Mouse (Mus musculus): ENCODE data around the gene Spem2. TPM values are rescaled to one million over a fixed set of nuclear protein-coding genes. Genes with fewer than 3 reads are reported as not detected.

The Spem2 gene
- polyA plus RNA-seq, 1 experiment from 2014 or later = not detected

DNA sequence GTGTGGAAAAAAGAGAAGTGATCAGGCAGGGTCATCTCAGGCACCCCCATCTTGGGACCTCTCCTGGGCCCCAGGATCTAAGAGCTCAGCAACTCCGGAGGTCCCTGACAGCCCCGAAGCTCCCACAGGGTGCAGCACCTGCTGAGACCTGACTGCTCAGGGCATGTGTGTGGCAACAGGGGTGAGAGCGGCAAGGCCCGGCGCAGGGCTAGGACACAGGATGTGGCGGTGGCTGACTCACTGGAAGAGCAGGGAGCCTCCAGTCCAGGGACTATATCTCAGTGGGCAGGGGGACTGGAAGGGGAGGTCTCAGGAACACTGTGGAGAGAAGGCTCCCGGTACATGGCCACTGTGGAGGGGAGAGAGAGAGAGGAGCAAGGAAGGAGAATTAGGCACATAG is 20.3 kb downstream of the Spem2 start:
- H3K36me3 ChIP-seq (ENCODE audit: control insufficient read depth, insufficient read depth) = no peaks in the 10 kb centered on the region
- no peak for ATAC-seq (ENCODE audit: low read depth)
- H3K27ac ChIP-seq (ENCODE audit: low read length) = no peak overlapping the region
- H3K4me3 ChIP-seq (ENCODE audit: low read depth, low read length) = no peak overlapping the region
- 62% methylated on average over 7 of the region's 7 CpGs for WGBS (ENCODE audit: insufficient replicate concordance)
- peaks cover 27% of the 10 kb centered on the region for H3K4me1 ChIP-seq (ENCODE audit: control insufficient read depth, low read depth, low read length)
- H3K9ac ChIP-seq (ENCODE audit: low read depth, low read length) = no peak overlapping the region
- H3K27me3 ChIP-seq (ENCODE audit: control insufficient read depth, insufficient read depth, low read depth, low read length) = peaks cover 73% of the 10 kb centered on the region
- H3K4me2 ChIP-seq (ENCODE audit: low read depth, low read length) = no peak overlapping the region
- H3K9me3 ChIP-seq (replicated peaks; ENCODE audit: control insufficient read depth, low read length) = no peaks in the 10 kb centered on the region

DNA sequence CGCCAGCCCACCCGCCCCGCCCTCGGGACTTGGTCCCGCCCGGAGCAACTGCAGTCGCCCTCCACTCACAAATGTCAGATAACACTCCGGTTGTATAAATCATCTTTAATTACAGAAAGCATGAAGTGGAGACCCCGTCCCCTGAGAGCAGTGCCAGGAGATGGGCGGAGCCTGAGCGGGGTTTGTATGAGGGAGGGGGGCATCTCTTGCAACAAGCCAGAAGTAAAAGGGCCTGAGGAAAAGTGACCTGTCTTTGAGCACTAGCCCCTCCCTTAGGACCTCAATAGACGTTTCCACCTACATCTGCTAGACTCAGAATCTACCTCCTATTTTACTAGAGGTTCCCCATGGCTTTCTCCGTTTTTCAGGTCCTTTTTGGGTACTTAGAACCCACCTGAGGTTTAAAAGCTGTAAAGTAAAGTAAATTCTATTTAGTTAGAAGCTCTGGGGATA is 22.3 kb downstream of the Spem2 start:
- H3K4me1 ChIP-seq (ENCODE audit: control insufficient read depth, low read depth, low read length) = peaks cover 16% of the 10 kb centered on the region
- H3K36me3 ChIP-seq (ENCODE audit: control insufficient read depth, insufficient read depth) = no peaks in the 10 kb centered on the region
- no peak overlapping the region for H3K27ac ChIP-seq (ENCODE audit: low read length)
- peak overlapping the region; percentile 95 for H3K4me2 ChIP-seq (ENCODE audit: low read depth, low read length)
- 4% methylated on average over 13 of the region's 13 CpGs for WGBS (ENCODE audit: insufficient replicate concordance)
- no peak overlapping the region for H3K9ac ChIP-seq (ENCODE audit: low read depth, low read length)
- ATAC-seq (ENCODE audit: low read depth) = no peak
- peaks cover 55% of the 10 kb centered on the region for H3K27me3 ChIP-seq (ENCODE audit: control insufficient read depth, insufficient read depth, low read depth, low read length)
- peak overlapping the region; percentile 63 for H3K4me3 ChIP-seq (ENCODE audit: low read depth, low read length)
- no peaks in the 10 kb centered on the region for H3K9me3 ChIP-seq (replicated peaks; ENCODE audit: control insufficient read depth, low read length)

DNA sequence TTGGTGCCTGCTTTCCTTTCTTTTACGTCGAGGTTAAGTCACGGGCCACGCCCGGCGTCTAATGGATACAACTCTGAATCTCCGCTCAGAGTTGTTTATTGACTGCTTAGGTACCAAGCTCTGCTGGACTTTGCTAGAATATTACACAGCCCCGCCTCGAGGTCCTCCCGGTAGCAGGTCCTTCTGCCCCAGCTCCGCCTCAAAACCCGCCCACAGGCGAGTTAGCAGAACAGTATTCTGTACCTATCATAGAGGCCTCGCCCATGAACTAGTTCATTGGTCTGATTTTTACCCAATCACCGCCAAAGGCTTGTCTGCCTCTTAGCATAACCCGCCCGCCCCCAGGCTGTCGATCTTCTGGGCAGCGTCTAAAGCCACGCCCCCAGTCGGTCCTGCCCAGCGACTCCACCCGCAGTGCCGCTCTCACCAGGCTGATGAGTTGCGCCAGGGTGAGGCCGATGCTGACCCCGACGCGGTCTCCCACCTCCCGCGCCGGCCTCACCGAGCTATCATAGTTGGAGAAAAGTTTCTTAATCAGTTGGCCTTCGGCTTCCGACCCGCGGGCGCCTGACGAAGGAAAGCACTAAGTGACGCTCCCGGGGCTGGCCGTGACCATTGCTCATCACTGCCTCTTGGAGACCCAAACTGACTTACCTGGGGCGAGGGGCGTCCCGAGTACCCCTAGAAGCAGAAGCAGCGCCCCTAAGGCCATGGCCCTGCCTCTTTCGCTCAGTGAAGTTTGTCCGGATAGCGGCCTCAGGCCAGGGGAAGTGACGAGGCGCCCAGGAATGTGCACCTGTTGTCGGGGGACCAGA is 22.9 kb downstream of the Spem2 start, which contains the start of gene Chrnb1:
Gene Chrnb1, minus strand, starts transcription at position 776 of the 815 bp plus-strand sequence.
- Histone ChIP-seq H3K9me3 (replicated peaks; ENCODE audit: control insufficient read depth, low read length) (no peaks in the 10 kb centered on the region), H3K36me3 (ENCODE audit: control insufficient read depth, insufficient read depth) (no peaks in the 10 kb centered on the region), H3K4me3 (ENCODE audit: low read depth, low read length) (peak within 1 kb of the TSS; percentile 63), H3K9ac (ENCODE audit: low read depth, low read length) (peak within 1 kb of the TSS; percentile 48; the same call in 1 of the 2 replicates), H3K27me3 (ENCODE audit: control insufficient read depth, insufficient read depth, low read depth, low read length) (peaks cover 48% of the 10 kb centered on the region), H3K4me2 (ENCODE audit: low read depth, low read length) (peak within 1 kb of the TSS; percentile 95), H3K4me1 (ENCODE audit: control insufficient read depth, low read depth, low read length) (peaks cover 12% of the 10 kb centered on the region), H3K27ac (ENCODE audit: low read length) (no peak within 1 kb of the TSS)
- ATAC-seq (ENCODE audit: low read depth) = peak; percentile 100
- WGBS (ENCODE audit: insufficient replicate concordance) = under 1% methylated on average over 52 of the region's 52 CpGs

DNA sequence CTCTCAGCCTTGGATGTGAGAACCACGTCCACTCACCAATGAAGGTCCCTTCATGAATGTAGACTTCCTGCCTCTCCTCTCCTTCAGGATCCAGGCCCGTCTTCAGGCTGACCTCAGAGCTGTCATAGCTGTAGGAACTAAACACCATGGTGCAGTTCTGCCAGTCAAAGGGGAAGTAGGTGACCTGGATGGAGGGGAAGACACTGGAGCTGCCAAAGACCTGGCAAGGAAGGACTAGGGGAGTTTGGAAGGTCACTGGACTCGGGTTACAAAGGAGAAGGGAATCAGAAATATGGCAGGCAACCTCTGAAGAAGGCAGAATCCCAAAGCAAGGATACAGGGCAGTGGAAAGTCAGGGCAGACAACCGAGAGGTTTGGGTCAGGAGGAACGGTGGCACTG is 24.8 kb downstream of the Spem2 start:
- no peak for ATAC-seq (ENCODE audit: low read depth)
- WGBS (ENCODE audit: insufficient replicate concordance) = 48% methylated on average over 5 of the region's 5 CpGs
- H3K9me3 ChIP-seq (replicated peaks; ENCODE audit: control insufficient read depth, low read length) = no peaks in the 10 kb centered on the region
- no peaks in the 10 kb centered on the region for H3K36me3 ChIP-seq (ENCODE audit: control insufficient read depth, insufficient read depth)
- H3K4me2 ChIP-seq (ENCODE audit: low read depth, low read length) = no peak overlapping the region
- H3K27ac ChIP-seq (ENCODE audit: low read length) = no peak overlapping the region
- peaks cover 30% of the 10 kb centered on the region for H3K27me3 ChIP-seq (ENCODE audit: control insufficient read depth, insufficient read depth, low read depth, low read length)
- no peak overlapping the region for H3K9ac ChIP-seq (ENCODE audit: low read depth, low read length)
- H3K4me3 ChIP-seq (ENCODE audit: low read depth, low read length) = no peak overlapping the region
- H3K4me1 ChIP-seq (ENCODE audit: control insufficient read depth, low read depth, low read length) = peaks cover 11% of the 10 kb centered on the region

DNA sequence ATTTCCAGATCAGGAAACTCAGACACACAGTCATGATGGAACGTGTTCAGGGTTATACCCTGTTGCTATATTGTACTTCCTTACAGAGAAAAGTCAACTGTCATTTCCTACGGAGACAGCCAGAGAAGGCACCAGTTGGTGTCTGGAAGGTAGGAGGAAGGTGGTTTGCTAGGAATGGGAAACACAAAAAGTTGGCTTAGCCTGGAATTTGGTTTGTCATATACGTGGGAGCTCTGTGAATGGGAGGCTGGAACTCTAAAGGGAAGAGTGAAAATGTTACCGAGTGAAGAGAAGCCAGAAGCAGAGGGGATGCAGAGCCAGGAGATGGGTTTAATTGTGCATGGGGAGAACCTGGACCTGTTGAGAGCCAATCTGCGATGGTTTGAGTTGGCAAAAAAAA is 26.8 kb downstream of the Spem2 start:
- no peak overlapping the region for H3K4me2 ChIP-seq (ENCODE audit: low read depth, low read length)
- H3K27ac ChIP-seq (ENCODE audit: low read length) = no peak overlapping the region
- H3K36me3 ChIP-seq (ENCODE audit: control insufficient read depth, insufficient read depth) = no peaks in the 10 kb centered on the region
- 48% methylated on average over 5 of the region's 5 CpGs for WGBS (ENCODE audit: insufficient replicate concordance)
- no peaks in the 10 kb centered on the region for H3K9me3 ChIP-seq (replicated peaks; ENCODE audit: control insufficient read depth, low read length)
- no peak overlapping the region for H3K9ac ChIP-seq (ENCODE audit: low read depth, low read length)
- H3K4me3 ChIP-seq (ENCODE audit: low read depth, low read length) = no peak overlapping the region
- peaks cover 11% of the 10 kb centered on the region for H3K27me3 ChIP-seq (ENCODE audit: control insufficient read depth, insufficient read depth, low read depth, low read length)
- ATAC-seq (ENCODE audit: low read depth) = no peak
- peaks cover 11% of the 10 kb centered on the region for H3K4me1 ChIP-seq (ENCODE audit: control insufficient read depth, low read depth, low read length)

DNA sequence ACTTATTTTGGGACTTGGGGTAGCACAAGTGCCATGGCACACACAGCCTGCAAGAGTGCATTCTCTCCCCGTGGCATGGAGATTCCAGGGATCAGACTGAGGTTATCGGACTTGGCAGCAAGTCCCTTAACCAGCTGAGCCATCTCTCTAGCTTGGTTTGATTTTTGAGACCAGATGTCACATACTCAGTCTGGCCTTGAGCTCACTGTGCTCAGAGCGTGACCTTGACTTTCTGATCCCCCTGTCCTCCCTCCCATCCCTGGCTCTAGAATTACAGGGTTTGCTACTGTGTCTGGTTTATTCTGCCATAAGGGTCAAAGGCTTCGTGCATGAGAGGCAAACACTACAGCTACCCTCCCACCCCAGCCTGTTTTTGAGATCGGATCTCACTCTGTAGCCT is 28.8 kb downstream of the Spem2 start:
- no peaks in the 10 kb centered on the region for H3K36me3 ChIP-seq (ENCODE audit: control insufficient read depth, insufficient read depth)
- H3K9me3 ChIP-seq (replicated peaks; ENCODE audit: control insufficient read depth, low read length) = no peaks in the 10 kb centered on the region
- H3K9ac ChIP-seq (ENCODE audit: low read depth, low read length) = no peak overlapping the region
- no peak overlapping the region for H3K4me3 ChIP-seq (ENCODE audit: low read depth, low read length)
- WGBS (ENCODE audit: insufficient replicate concordance) = 52% methylated on average over 5 of the region's 5 CpGs
- peaks cover 8% of the 10 kb centered on the region for H3K4me1 ChIP-seq (ENCODE audit: control insufficient read depth, low read depth, low read length)
- H3K27ac ChIP-seq (ENCODE audit: low read length) = no peak overlapping the region
- H3K27me3 ChIP-seq (ENCODE audit: control insufficient read depth, insufficient read depth, low read depth, low read length) = peaks cover 5% of the 10 kb centered on the region; the same call in 1 of the 2 replicates
- no peak overlapping the region for H3K4me2 ChIP-seq (ENCODE audit: low read depth, low read length)
- no peak; the same call in 1 of the 2 replicates for ATAC-seq (ENCODE audit: low read depth)

DNA sequence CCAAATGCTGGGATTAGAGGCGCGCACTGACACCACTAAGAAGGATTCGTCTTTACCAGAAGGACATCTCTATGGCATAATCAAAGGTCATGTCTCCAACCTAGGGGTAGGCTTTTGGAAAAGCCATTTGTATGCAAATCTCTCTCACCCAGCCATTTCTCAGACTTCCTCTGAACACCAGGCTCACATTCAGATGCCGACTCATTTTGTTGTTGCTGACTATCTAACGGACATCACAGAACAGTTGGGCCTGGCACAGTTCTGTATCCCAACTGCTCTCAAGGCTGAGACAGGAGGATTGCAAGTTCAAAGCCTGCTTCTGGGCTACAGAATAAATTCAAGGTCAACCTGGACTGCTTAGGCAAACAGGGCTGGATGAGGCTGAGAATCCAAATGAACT is 31.0 kb downstream of the Spem2 start:
- Histone ChIP-seq H3K27me3 (ENCODE audit: control insufficient read depth, insufficient read depth, low read depth, low read length) (peaks cover 1% of the 10 kb centered on the region; the same call in 1 of the 2 replicates), H3K9me3 (replicated peaks; ENCODE audit: control insufficient read depth, low read length) (no peaks in the 10 kb centered on the region), H3K4me1 (ENCODE audit: control insufficient read depth, low read depth, low read length) (peaks cover 12% of the 10 kb centered on the region), H3K4me3 (ENCODE audit: low read depth, low read length) (no peak overlapping the region), H3K27ac (ENCODE audit: low read length) (no peak overlapping the region), H3K9ac (ENCODE audit: low read depth, low read length) (no peak overlapping the region), H3K36me3 (ENCODE audit: control insufficient read depth, insufficient read depth) (no peaks in the 10 kb centered on the region), H3K4me2 (ENCODE audit: low read depth, low read length) (no peak overlapping the region)
- ATAC-seq (ENCODE audit: low read depth) = no peak
- WGBS (ENCODE audit: insufficient replicate concordance) = 64% methylated on average over 5 of the region's 5 CpGs

DNA sequence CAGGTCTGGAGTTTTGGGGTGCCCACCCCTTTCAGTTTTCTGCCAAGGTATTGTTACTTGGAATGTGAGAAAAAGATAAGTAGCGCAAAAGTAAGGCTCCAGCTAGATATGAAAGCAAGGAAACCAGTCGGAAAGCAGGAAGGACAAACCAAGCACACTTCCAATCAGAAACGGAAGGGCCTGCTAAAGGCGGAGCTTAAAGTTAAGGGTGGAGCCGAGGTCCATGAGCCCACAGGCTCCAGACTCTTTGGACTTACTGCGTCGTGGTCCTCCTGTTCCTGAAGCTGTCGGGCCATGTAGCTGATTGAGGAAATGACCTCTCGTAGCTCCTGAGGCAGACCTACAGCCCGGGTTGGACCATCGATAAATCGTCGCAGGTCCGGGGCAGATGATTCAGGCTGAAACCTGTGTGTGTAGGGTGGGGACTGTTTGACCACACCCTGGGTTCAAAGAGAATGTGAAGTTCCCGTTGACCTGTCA is 33.4 kb downstream of the Spem2 start:
- Histone ChIP-seq H3K27ac (ENCODE audit: low read length) (no peak overlapping the region), H3K36me3 (ENCODE audit: control insufficient read depth, insufficient read depth) (no peaks in the 10 kb centered on the region), H3K9me3 (replicated peaks; ENCODE audit: control insufficient read depth, low read length) (no peaks in the 10 kb centered on the region), H3K9ac (ENCODE audit: low read depth, low read length) (peak overlapping the region; percentile 27; the same call in 1 of the 2 replicates), H3K4me2 (ENCODE audit: low read depth, low read length) (peak overlapping the region; percentile 68), H3K4me3 (ENCODE audit: low read depth, low read length) (peak overlapping the region; percentile 50), H3K4me1 (ENCODE audit: control insufficient read depth, low read depth, low read length) (peaks cover 12% of the 10 kb centered on the region), H3K27me3 (ENCODE audit: control insufficient read depth, insufficient read depth, low read depth, low read length) (peaks cover 6% of the 10 kb centered on the region)
- peak; percentile 81 for ATAC-seq (ENCODE audit: low read depth)
- 14% methylated on average over 15 of the region's 15 CpGs for WGBS (ENCODE audit: insufficient replicate concordance)

DNA sequence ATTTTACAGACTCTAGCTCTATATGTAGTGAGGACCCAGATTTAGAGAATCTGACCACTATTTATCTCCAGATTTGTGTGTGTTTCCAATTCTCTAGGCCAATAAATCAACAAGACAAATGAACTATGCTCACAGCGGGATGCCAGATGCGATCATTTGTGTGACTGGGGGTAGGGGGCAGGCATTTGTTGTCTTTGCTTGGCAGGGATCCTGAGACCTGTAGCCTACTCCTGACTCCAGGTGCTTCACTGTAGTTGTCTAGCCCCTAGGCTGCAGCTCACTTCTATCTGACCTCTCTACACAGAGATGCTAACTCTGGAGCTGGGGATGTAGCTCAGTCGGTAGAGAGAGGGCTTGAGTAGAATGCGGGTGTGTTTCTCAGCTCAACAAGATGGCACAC is 36.4 kb downstream of the Spem2 start:
- H3K27me3 ChIP-seq (ENCODE audit: control insufficient read depth, insufficient read depth, low read depth, low read length) = peaks cover 13% of the 10 kb centered on the region
- no peak overlapping the region for H3K9ac ChIP-seq (ENCODE audit: low read depth, low read length)
- ATAC-seq (ENCODE audit: low read depth) = no peak
- H3K9me3 ChIP-seq (replicated peaks; ENCODE audit: control insufficient read depth, low read length) = no peaks in the 10 kb centered on the region
- no peak overlapping the region for H3K27ac ChIP-seq (ENCODE audit: low read length)
- 45% methylated on average over 4 of the region's 4 CpGs for whole genome bisulfite sequencing (ENCODE audit: insufficient replicate concordance)
- H3K4me2 ChIP-seq (ENCODE audit: low read depth, low read length) = no peak overlapping the region
- H3K4me3 ChIP-seq (ENCODE audit: low read depth, low read length) = no peak overlapping the region
- H3K4me1 ChIP-seq (ENCODE audit: control insufficient read depth, low read depth, low read length) = peaks cover 12% of the 10 kb centered on the region
- no peaks in the 10 kb centered on the region for H3K36me3 ChIP-seq (ENCODE audit: control insufficient read depth, insufficient read depth)
